Mouse (Mus musculus) thymus, adult 2 months (tissue): ENCODE results near the gene Flt3. TPM values are rescaled to one million over a fixed set of nuclear protein-coding genes. Genes with fewer than 3 reads are reported as not detected.

Experiments used
- DNase-seq: peaks from one replicate; pipeline ENCODE4 v3.0.0; 2021
- H3K27ac ChIP-seq: fragments of 200-500 bp; 2 replicates; pipeline ENCODE4 v1.5.1; 2012; ENCODE audit warnings: low read length, control low read depth; ENCODE audit not compliant: control insufficient read depth, insufficient read depth
- H3K27me3 ChIP-seq: fragments of 200-500 bp; 2 replicates; pipeline ENCODE4 v1.6.1; 2012; ENCODE audit warnings: mild to moderate bottlenecking, low read length, moderate library complexity, mixed read lengths; ENCODE audit not compliant: control insufficient read depth, insufficient read depth
- H3K36me3 ChIP-seq: fragments of 200-500 bp; 2 replicates; pipeline ENCODE4 v1.6.1; 2012; ENCODE audit warnings: mild to moderate bottlenecking, low read length, moderate library complexity; ENCODE audit not compliant: control insufficient read depth, insufficient read depth
- H3K4me1 ChIP-seq: fragments of 200-500 bp; replicated peaks from 2 replicates; pipeline ENCODE4 v1.6.1; 2012; ENCODE audit warnings: low read length; ENCODE audit not compliant: control insufficient read depth, insufficient read depth
- H3K4me3 ChIP-seq: fragments of 200-500 bp; 2 replicates; pipeline ENCODE4 v1.5.1; 2012; ENCODE audit warnings: mild to moderate bottlenecking, low read length, control low read depth, moderate library complexity; ENCODE audit not compliant: control insufficient read depth, insufficient read depth
- CTCF ChIP-seq: fragments of 200-500 bp; IDR thresholded peaks from 2 replicates; pipeline ENCODE4 v1.5.1; 2012; ENCODE audit warnings: mild to moderate bottlenecking, control low read depth, low read length, moderate library complexity, borderline replicate concordance; ENCODE audit not compliant: control insufficient read depth, poor library complexity, insufficient read depth; ENCODE audit errors: extremely low read depth
- POLR2A ChIP-seq: fragments of 200-500 bp; IDR thresholded peaks from 2 replicates; pipeline ENCODE4 v1.6.1; 2012; ENCODE audit warnings: mild to moderate bottlenecking, low read length, control low read depth, moderate library complexity; ENCODE audit not compliant: control insufficient read depth, poor library complexity, insufficient read depth; ENCODE audit errors: extremely low read depth
- WGBS: fragments of 180-500 bp; shearing (Covaris S2); methylation state at CpG from one replicate; pipeline ENCODE4 v1.1.7; 2018; 5-methylcytosine and 5-hydroxymethylcytosine counted together
- polyA plus RNA-seq: library from polyadenylated mRNA; depleted of rRNA; stranded (reverse); fragments of >200 nt; gene quantifications from 2 replicates; pipeline ENCODE4 v1.2.3, GENCODE M21; 2012; rRNA removed

The Flt3 gene
- 5.3 and 5.8 TPM in 2 replicates for polyA plus RNA-seq

GRCm38 (mm10) chr5:147399843-147400504 is at the start of gene Flt3:
TSS of gene Flt3 (minus strand) at chr5:147400489.
- Histone ChIP-seq H3K4me1 (peaks cover 8% of the 10 kb centered on the region), H3K36me3 (no peaks in the 10 kb centered on the region), H3K27me3 (peaks cover 14% of the 10 kb centered on the region; the same call in 1 of the 2 replicates), H3K4me3 (peak within 1 kb of the TSS; percentile 1), H3K27ac (no peak within 1 kb of the TSS)
- TF ChIP-seq POLR2A (no peak), CTCF (no peak)
- no peak for DNase-seq
- 1% methylated on average over 56 of the region's 56 CpGs for WGBS

- DNase-seq = no peak
- peaks cover 13% of the 10 kb centered on the region for H3K4me1 ChIP-seq
- no peak overlapping the region for H3K27ac ChIP-seq
- WGBS = 79% methylated on average over 4 of the region's 4 CpGs
- H3K36me3 ChIP-seq = peaks cover 19% of the 10 kb centered on the region
- TF ChIP-seq CTCF (no peak), POLR2A (no peak)
- no peaks in the 10 kb centered on the region for H3K27me3 ChIP-seq
- no peak overlapping the region for H3K4me3 ChIP-seq
Observed at GRCm38 (mm10) chr5:147448933-147449332, 48.6 kb upstream of the Flt3 start.

GRCm38 (mm10) chr5:147448526-147448925 is 48.2 kb upstream of the Flt3 start:
- H3K36me3 ChIP-seq = peaks cover 17% of the 10 kb centered on the region
- 21% methylated on average over 4 of the region's 4 CpGs for WGBS
- peak; percentile 26 for DNase-seq
- TF ChIP-seq POLR2A (no peak), CTCF (no peak)
- peaks cover 13% of the 10 kb centered on the region for H3K4me1 ChIP-seq
- H3K27me3 ChIP-seq = no peaks in the 10 kb centered on the region
- no peak overlapping the region for H3K4me3 ChIP-seq
- no peak overlapping the region for H3K27ac ChIP-seq

- 71% methylated on average over 4 of the region's 4 CpGs for WGBS
- Histone ChIP-seq H3K4me1 (peaks cover 13% of the 10 kb centered on the region), H3K4me3 (no peak overlapping the region), H3K27me3 (no peaks in the 10 kb centered on the region), H3K27ac (no peak overlapping the region), H3K36me3 (0 out of 2 replicates have a peak, but pooled peaks cover under 1% of the 10 kb centered on the region)
- TF ChIP-seq CTCF = no peak
- TF ChIP-seq POLR2A = no peak
- DNase-seq = no peak
Observed at GRCm38 (mm10) chr5:147445252-147445651, 45.0 kb upstream of the Flt3 start.

GRCm38 (mm10) chr5:147444757-147445156 is 44.5 kb upstream of the Flt3 start:
- 94% methylated on average over 2 of the region's 2 CpGs for WGBS
- peaks cover 13% of the 10 kb centered on the region for H3K4me1 ChIP-seq
- no peak overlapping the region for H3K4me3 ChIP-seq
- no peak for DNase-seq
- H3K27me3 ChIP-seq = no peaks in the 10 kb centered on the region
- H3K27ac ChIP-seq = no peak overlapping the region
- no peaks in the 10 kb centered on the region for H3K36me3 ChIP-seq
- TF ChIP-seq CTCF (no peak), POLR2A (no peak)

- no peak overlapping the region for H3K27ac ChIP-seq
- 0 out of 2 replicates have a peak, but pooled peaks cover 2% of the 10 kb centered on the region for H3K36me3 ChIP-seq
- no peak overlapping the region for H3K4me3 ChIP-seq
- DNase-seq = no peak
- 86% methylated on average over 6 of the region's 6 CpGs for WGBS
- no peaks in the 10 kb centered on the region for H3K27me3 ChIP-seq
- peaks cover 13% of the 10 kb centered on the region for H3K4me1 ChIP-seq
- TF ChIP-seq CTCF = no peak
- TF ChIP-seq POLR2A = no peak
Observed at GRCm38 (mm10) chr5:147444298-147444697, 44.0 kb upstream of the Flt3 start.
